Mouse (Mus musculus): ENCODE data around the gene Gucy1b2. TPM values are rescaled to one million over a fixed set of nuclear protein-coding genes. Genes with fewer than 3 reads are reported as not detected.

The Gucy1b2 gene
- polyA plus RNA-seq, 1 experiment from 2014 or later: 0.14 TPM

DNA sequence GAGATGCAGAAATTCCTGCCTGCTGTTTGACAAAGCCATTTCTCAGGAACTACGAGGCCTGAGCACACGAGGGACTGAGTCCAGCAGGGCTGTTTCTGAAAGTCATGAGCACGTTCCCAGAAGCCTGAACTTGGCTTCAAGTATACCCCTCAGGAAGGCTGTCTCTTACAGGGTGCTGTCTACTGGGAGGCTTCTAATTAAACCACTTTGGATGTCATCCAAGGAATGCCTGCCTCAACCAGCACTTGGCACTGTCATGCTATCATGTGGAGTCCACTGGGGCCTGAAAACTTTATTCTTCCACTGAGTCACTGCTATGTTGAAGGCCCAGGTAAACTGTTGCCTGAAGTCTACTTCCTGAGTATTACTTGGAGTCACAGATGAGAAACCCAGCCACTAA lies 2.0 kb downstream of the Gucy1b2 start:
- Histone ChIP-seq H3K27me3 (ENCODE audit: control insufficient read depth, insufficient read depth, low read length) (no peaks in the 10 kb centered on the region), H3K27ac (ENCODE audit: low read depth, low read length) (no peak overlapping the region), H3K4me2 (replicated peaks; ENCODE audit: low read depth, low read length) (no peak overlapping the region), H3K4me1 (replicated peaks; ENCODE audit: control insufficient read depth, insufficient read depth, low read length) (no peaks in the 10 kb centered on the region), H3K9me3 (ENCODE audit: control insufficient read depth, low read length) (no peaks in the 10 kb centered on the region), H3K4me3 (ENCODE audit: low read depth, low read length) (no peak overlapping the region), H3K9ac (ENCODE audit: low read depth, low read length) (no peak overlapping the region), H3K36me3 (ENCODE audit: control insufficient read depth, insufficient read depth, low read length) (no peaks in the 10 kb centered on the region)
- WGBS: 70% methylated on average over 3 of the region's 3 CpGs
- ATAC-seq (ENCODE audit: low FRiP score) (no peak), DNase-seq (ENCODE audit: low spot score) (no peak)

DNA sequence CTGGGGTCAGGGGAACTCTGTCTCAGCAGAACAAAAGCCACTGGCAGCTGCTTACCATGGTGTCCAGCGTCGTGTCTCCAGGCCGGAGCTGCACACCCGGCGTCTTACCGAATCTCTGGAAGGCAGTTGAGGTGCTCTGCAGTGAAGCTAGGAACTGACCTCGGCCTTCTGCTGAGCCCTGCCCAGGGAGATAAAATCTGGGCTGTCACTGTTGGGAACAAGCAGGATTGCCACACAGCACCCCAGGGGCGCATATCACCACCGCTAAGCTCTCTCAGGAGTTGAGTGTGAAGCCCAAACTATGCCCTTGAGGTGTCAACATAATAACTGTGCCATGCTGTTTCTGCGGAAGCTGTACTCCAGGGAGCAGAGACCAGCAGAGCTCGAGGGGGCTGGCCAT lies 2.8 kb downstream of the Gucy1b2 start:
- no peak overlapping the region for H3K27ac ChIP-seq (ENCODE audit: low read depth, low read length)
- H3K36me3 ChIP-seq (ENCODE audit: control insufficient read depth, insufficient read depth, low read length): no peaks in the 10 kb centered on the region
- ATAC-seq (ENCODE audit: low FRiP score): no peak
- H3K9ac ChIP-seq (ENCODE audit: low read depth, low read length): no peak overlapping the region
- WGBS: 82% methylated on average over 11 of the region's 11 CpGs
- H3K4me1 ChIP-seq (replicated peaks; ENCODE audit: control insufficient read depth, insufficient read depth, low read length): no peaks in the 10 kb centered on the region
- H3K27me3 ChIP-seq (ENCODE audit: control insufficient read depth, insufficient read depth, low read length): no peaks in the 10 kb centered on the region
- no peaks in the 10 kb centered on the region for H3K9me3 ChIP-seq (ENCODE audit: control insufficient read depth, low read length)
- H3K4me2 ChIP-seq (replicated peaks; ENCODE audit: low read depth, low read length): no peak overlapping the region
- no peak for DNase-seq (ENCODE audit: low spot score)
- H3K4me3 ChIP-seq (ENCODE audit: low read depth, low read length): no peak overlapping the region

DNA sequence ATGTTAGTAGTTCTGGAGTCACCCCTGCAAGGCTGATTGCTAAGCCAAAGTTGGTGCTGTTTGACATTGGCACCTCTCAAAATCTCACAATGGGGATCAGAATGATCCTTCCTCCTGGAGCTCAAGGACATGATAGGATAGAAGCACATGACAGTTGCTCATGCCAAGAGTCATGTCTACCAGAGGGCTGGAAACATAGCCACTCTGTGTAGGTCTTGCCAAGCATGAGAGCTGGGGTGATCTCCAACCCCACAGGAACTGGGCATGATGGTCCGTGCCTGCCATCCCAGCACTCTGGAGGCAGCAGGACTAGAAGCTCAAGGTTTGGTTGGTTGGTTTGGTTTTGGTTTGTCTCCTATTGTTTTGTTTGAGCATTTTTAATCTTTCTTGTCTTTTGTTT lies 5.4 kb downstream of the Gucy1b2 start:
- Histone ChIP-seq H3K36me3 (ENCODE audit: control insufficient read depth, insufficient read depth, low read length) (no peaks in the 10 kb centered on the region), H3K4me1 (replicated peaks; ENCODE audit: control insufficient read depth, insufficient read depth, low read length) (no peaks in the 10 kb centered on the region), H3K4me3 (ENCODE audit: low read depth, low read length) (no peak overlapping the region), H3K9me3 (ENCODE audit: control insufficient read depth, low read length) (no peaks in the 10 kb centered on the region), H3K27ac (ENCODE audit: low read depth, low read length) (no peak overlapping the region), H3K4me2 (replicated peaks; ENCODE audit: low read depth, low read length) (no peak overlapping the region), H3K9ac (ENCODE audit: low read depth, low read length) (no peak overlapping the region), H3K27me3 (ENCODE audit: control insufficient read depth, insufficient read depth, low read length) (no peaks in the 10 kb centered on the region)
- ATAC-seq (ENCODE audit: low FRiP score) (no peak), DNase-seq (ENCODE audit: low spot score) (no peak)
- 94% methylated on average over 1 of the region's 1 CpGs for WGBS

DNA sequence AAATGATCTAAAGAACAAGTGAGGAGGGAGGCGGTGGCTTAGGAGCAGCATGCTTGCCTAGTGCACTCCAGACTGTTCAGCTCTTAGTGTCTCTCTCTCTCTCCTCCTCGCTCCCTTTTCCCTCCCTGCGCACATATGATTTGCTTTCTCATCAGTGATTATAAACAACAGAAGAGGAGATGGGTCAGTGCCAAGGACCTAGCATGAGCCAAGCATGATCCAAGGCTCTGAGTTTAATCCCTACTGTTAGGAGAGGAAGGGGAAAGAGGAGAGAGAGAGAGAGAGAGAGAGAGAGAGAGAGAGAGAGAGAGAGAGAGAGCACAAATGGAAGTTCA lies 8.9 kb downstream of the Gucy1b2 start:
- DNase-seq (ENCODE audit: low spot score): no peak
- H3K4me2 ChIP-seq (replicated peaks; ENCODE audit: low read depth, low read length): no peak overlapping the region
- no peaks in the 10 kb centered on the region for H3K36me3 ChIP-seq (ENCODE audit: control insufficient read depth, insufficient read depth, low read length)
- H3K27ac ChIP-seq (ENCODE audit: low read depth, low read length): no peak overlapping the region
- no peak overlapping the region for H3K4me3 ChIP-seq (ENCODE audit: low read depth, low read length)
- ATAC-seq (ENCODE audit: low FRiP score): no peak
- no peaks in the 10 kb centered on the region for H3K4me1 ChIP-seq (replicated peaks; ENCODE audit: control insufficient read depth, insufficient read depth, low read length)
- WGBS: 89% methylated on average over 3 of the region's 3 CpGs
- no peaks in the 10 kb centered on the region for H3K9me3 ChIP-seq (ENCODE audit: control insufficient read depth, low read length)
- no peak overlapping the region for H3K9ac ChIP-seq (ENCODE audit: low read depth, low read length)
- H3K27me3 ChIP-seq (ENCODE audit: control insufficient read depth, insufficient read depth, low read length): no peaks in the 10 kb centered on the region

DNA sequence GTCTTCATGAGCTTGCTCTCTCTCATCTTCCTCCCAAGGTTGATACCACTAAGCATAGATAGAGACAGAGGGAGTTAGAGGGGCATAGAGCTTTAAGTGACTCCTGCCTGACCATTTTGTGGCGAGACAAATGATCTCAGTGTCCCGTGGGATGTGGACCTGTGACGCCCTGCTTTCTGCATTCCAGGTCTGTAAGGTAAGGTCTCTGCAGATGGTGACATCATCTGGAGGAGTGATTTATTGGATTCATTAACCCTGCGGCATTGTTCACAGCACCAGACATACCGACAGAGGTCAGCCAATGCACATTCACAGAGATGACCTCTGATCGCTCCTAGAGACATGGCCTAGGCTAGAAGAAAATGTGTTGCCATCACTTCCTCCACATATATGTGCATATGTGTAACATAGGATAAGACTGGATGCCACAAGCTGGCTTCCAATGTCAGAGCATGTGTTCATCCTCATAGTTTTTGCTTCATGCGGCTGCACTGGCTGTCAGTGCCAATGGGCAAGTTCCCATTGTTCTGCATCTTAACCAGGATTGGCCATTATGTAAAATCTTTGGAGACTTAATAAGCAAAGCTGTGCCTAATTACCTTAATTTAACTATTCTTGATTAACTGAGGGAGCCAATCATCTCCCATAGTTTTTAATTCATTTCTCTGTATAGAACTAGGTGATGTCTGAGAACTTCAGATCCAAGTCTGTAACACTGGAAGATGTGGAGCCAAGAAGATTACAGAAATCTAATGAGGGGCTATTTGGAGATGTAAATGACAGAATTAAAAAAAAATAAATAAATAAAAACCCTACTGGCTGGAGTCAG lies 9.5 kb downstream of the Gucy1b2 start:
- 64% methylated on average over 7 of the region's 7 CpGs for WGBS
- Histone ChIP-seq H3K4me3 (ENCODE audit: low read depth, low read length) (no peak overlapping the region), H3K36me3 (ENCODE audit: control insufficient read depth, insufficient read depth, low read length) (no peaks in the 10 kb centered on the region), H3K27me3 (ENCODE audit: control insufficient read depth, insufficient read depth, low read length) (no peaks in the 10 kb centered on the region), H3K9me3 (ENCODE audit: control insufficient read depth, low read length) (no peaks in the 10 kb centered on the region), H3K9ac (ENCODE audit: low read depth, low read length) (no peak overlapping the region), H3K4me2 (replicated peaks; ENCODE audit: low read depth, low read length) (no peak overlapping the region), H3K27ac (ENCODE audit: low read depth, low read length) (no peak overlapping the region), H3K4me1 (replicated peaks; ENCODE audit: control insufficient read depth, insufficient read depth, low read length) (no peaks in the 10 kb centered on the region)
- DNase-seq (ENCODE audit: low spot score): peak; percentile 19
- ATAC-seq (ENCODE audit: low FRiP score): no peak

DNA sequence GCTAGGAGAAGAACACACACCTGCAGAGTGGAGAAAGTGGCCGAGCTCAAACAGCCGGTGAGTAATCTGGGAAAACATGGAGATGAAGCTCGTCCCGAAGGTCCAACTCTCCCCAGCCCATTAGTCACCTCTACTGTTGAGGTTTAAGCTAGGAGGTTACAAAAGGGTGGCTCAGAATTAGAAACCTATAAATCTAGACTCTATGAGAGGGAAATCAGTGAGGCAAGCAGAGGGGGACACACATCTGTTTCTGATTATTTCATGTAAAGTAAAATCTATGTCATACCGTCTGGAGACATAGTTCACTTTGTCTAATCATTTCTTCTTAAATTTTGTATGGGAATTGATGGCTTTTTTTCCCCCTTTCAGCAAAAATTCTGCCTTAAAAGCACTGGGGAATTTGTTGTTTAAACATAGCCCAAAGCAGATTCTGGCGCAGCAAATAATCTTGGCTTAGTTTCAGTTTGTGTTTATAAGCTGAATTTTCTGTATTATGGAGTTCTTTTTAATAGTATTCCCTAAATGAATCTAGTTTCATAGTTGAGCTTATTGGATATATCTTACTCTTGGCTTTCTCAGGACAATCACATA lies 12.2 kb downstream of the Gucy1b2 start:
- WGBS: 80% methylated on average over 6 of the region's 6 CpGs
- H3K4me1 ChIP-seq (replicated peaks; ENCODE audit: control insufficient read depth, insufficient read depth, low read length): no peaks in the 10 kb centered on the region
- no peak overlapping the region for H3K4me3 ChIP-seq (ENCODE audit: low read depth, low read length)
- no peaks in the 10 kb centered on the region for H3K27me3 ChIP-seq (ENCODE audit: control insufficient read depth, insufficient read depth, low read length)
- no peak overlapping the region for H3K9ac ChIP-seq (ENCODE audit: low read depth, low read length)
- H3K36me3 ChIP-seq (ENCODE audit: control insufficient read depth, insufficient read depth, low read length): no peaks in the 10 kb centered on the region
- ATAC-seq (ENCODE audit: low FRiP score) (no peak), DNase-seq (ENCODE audit: low spot score) (no peak)
- H3K9me3 ChIP-seq (ENCODE audit: control insufficient read depth, low read length): no peaks in the 10 kb centered on the region
- H3K4me2 ChIP-seq (replicated peaks; ENCODE audit: low read depth, low read length): no peak overlapping the region
- H3K27ac ChIP-seq (ENCODE audit: low read depth, low read length): no peak overlapping the region

DNA sequence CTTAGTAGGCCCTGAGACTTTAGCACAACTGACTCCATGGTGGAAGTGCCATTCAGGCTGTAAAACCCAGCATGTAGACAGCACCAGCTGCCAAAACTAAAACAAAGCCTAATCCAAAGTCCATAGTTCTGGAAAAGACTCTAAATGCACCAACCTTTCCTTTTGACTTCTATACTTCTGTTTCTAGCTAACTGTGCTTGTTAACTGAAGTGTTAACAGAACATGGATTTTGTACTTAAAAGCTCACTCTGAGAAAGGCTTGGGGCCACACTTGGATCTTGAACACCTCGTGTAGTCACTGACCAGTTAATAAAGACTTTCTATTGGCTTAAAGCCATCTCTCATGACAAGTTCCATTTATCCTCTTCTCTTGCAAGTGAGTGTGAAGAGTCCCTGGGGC lies 13.1 kb downstream of the Gucy1b2 start:
- no peak for ATAC-seq (ENCODE audit: low FRiP score)
- Histone ChIP-seq H3K4me2 (replicated peaks; ENCODE audit: low read depth, low read length) (no peak overlapping the region), H3K27ac (ENCODE audit: low read depth, low read length) (no peak overlapping the region), H3K27me3 (ENCODE audit: control insufficient read depth, insufficient read depth, low read length) (no peaks in the 10 kb centered on the region), H3K36me3 (ENCODE audit: control insufficient read depth, insufficient read depth, low read length) (no peaks in the 10 kb centered on the region), H3K4me1 (replicated peaks; ENCODE audit: control insufficient read depth, insufficient read depth, low read length) (no peaks in the 10 kb centered on the region), H3K4me3 (ENCODE audit: low read depth, low read length) (no peak overlapping the region), H3K9ac (ENCODE audit: low read depth, low read length) (no peak overlapping the region), H3K9me3 (ENCODE audit: control insufficient read depth, low read length) (no peaks in the 10 kb centered on the region)
- no peak for DNase-seq (ENCODE audit: low spot score)
- WGBS: 79% methylated on average over 1 of the region's 1 CpGs

DNA sequence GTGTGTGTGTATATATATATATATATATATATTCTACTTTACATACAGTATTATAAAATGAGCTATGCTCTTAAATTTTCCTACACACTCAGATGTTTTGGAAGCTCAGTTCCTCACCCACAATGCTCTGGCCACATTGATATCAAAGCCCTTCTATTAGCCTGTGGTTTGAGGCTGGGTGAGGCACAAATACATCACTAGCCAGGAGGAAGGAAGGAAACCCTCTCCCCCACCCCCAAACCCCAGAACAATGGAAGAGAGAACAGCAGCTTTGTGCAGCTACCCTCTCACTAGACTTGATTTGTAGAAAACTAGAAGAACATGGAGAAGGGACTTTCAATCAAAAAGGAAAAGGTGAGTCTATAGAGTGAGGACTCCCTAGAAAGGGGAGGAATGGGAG lies 16.1 kb downstream of the Gucy1b2 start:
- H3K27me3 ChIP-seq (ENCODE audit: control insufficient read depth, insufficient read depth, low read length): no peaks in the 10 kb centered on the region

DNA sequence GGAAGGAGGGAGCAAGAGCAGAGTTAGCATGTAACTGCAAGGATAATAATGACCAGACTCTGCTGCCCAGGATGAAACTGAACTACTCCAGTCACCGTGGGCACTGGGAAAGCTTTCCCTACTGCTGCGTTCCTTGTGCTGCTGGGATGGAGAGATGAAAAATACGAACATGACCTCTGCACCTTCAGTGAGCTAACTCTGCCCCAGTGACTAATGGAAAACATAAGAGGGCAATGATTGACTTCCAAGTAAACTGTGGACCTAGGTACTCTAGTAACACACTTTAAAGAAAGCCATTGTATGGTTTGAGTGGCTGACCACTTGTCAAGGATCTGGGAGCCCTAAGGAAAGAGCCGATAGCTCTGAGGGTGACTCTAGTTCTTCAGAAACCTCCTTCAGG lies 17.9 kb downstream of the Gucy1b2 start:
- 73% methylated on average over 4 of the region's 4 CpGs for WGBS
- Histone ChIP-seq H3K36me3 (ENCODE audit: control insufficient read depth, insufficient read depth, low read length) (no peaks in the 10 kb centered on the region), H3K4me1 (replicated peaks; ENCODE audit: control insufficient read depth, insufficient read depth, low read length) (no peaks in the 10 kb centered on the region; the same call in 1 of the 2 replicates), H3K4me2 (replicated peaks; ENCODE audit: low read depth, low read length) (no peak overlapping the region), H3K4me3 (ENCODE audit: low read depth, low read length) (no peak overlapping the region), H3K9ac (ENCODE audit: low read depth, low read length) (no peak overlapping the region), H3K27me3 (ENCODE audit: control insufficient read depth, insufficient read depth, low read length) (no peaks in the 10 kb centered on the region), H3K27ac (ENCODE audit: low read depth, low read length) (no peak overlapping the region), H3K9me3 (ENCODE audit: control insufficient read depth, low read length) (no peaks in the 10 kb centered on the region)
- DNase-seq (ENCODE audit: low spot score) (no peak), ATAC-seq (ENCODE audit: low FRiP score) (no peak)

More for the DNA sequence above, 16.1 kb downstream of the Gucy1b2 start:
- DNase-seq (ENCODE audit: low spot score) (no peak), ATAC-seq (ENCODE audit: low FRiP score) (no peak)
- H3K36me3 ChIP-seq (ENCODE audit: control insufficient read depth, insufficient read depth, low read length): no peaks in the 10 kb centered on the region
- no peaks in the 10 kb centered on the region; the same call in 1 of the 2 replicates for H3K4me1 ChIP-seq (replicated peaks; ENCODE audit: control insufficient read depth, insufficient read depth, low read length)
- no peak overlapping the region for H3K4me2 ChIP-seq (replicated peaks; ENCODE audit: low read depth, low read length)
- H3K9me3 ChIP-seq (ENCODE audit: control insufficient read depth, low read length): no peaks in the 10 kb centered on the region
- H3K27ac ChIP-seq (ENCODE audit: low read depth, low read length): no peak overlapping the region
- no peak overlapping the region for H3K9ac ChIP-seq (ENCODE audit: low read depth, low read length)
- no peak overlapping the region for H3K4me3 ChIP-seq (ENCODE audit: low read depth, low read length)
